ENCODE assay signal across 8 mouse cellular contexts in genomic region chr1:64690213-64691013, GRCm38 (mm10). TPM values are rescaled to one million over a fixed set of nuclear protein-coding genes. Genes with fewer than 3 reads are reported as not detected.
DNase-seq lines count a peak whose midpoint lies in the region; ATAC-seq lines count a peak whose summit lies in the region.

Gene Ccnyl1 (plus strand): TSS chr1:64690455.

- peak within 1 kb of the TSS; percentile 92 for H3K4me3 ChIP-seq in hindbrain, embryonic 16.5 days (ENCODE audit: low read length)
- peak within 1 kb of the TSS; percentile 62 for H3K4me3 ChIP-seq in macrophage (ENCODE audit: inconsistent target)

- H3K79me2 ChIP-seq in macrophage (ENCODE audit: inconsistent target): no peaks in the 10 kb centered on the region

- H3K4me1 ChIP-seq in hindbrain, embryonic 16.5 days (ENCODE audit: control insufficient read depth, insufficient read depth, low read depth, low read length): peaks cover 28% of the 10 kb centered on the region

- peak; percentile 95 for DNase-seq in WW6 (ENCODE audit: low read depth, low spot score)
- DNase-seq in cerebellum, postnatal 4 days (ENCODE audit: low spot score in 2 of 2): peak; percentile 95 to 98
- peak; percentile 98 for DNase-seq in gastrocnemius, adult 18-20 months (ENCODE audit: low spot score)
- DNase-seq in left cerebral cortex, adult 18-20 months (ENCODE audit: low spot score in 2 of 2): peak; percentile 99
- DNase-seq in right cerebral cortex, adult 18-20 months: peak; percentile 99
- peak; percentile 92 for DNase-seq in urinary bladder, postnatal 10 days (ENCODE audit: low spot score)

- peak within 1 kb of the TSS; percentile 87 for H3K9ac ChIP-seq in hindbrain, embryonic 16.5 days (ENCODE audit: low read depth, low read length)

- WGBS in hindbrain, embryonic 16.5 days: under 1% methylated on average over 48 of the region's 71 CpGs
- WGBS in macrophage (ENCODE audit: missing documents): under 1% methylated on average over 63 of the region's 71 CpGs

- H3K27me3 ChIP-seq in hindbrain, embryonic 16.5 days (replicated peaks; ENCODE audit: control insufficient read depth, insufficient read depth, low read length): no peaks in the 10 kb centered on the region

- H3K4me2 ChIP-seq in hindbrain, embryonic 16.5 days (ENCODE audit: low read length): peak within 1 kb of the TSS; percentile 97

- H3K36me3 ChIP-seq in hindbrain, embryonic 16.5 days (ENCODE audit: control insufficient read depth, insufficient read depth, low read length): no peaks in the 10 kb centered on the region
- no peaks in the 10 kb centered on the region for H3K36me3 ChIP-seq in macrophage (ENCODE audit: inconsistent target)

- no peaks in the 10 kb centered on the region for H3K9me3 ChIP-seq in hindbrain, embryonic 16.5 days (ENCODE audit: control insufficient read depth, low read length)

- peak within 1 kb of the TSS; percentile 79 for H3K27ac ChIP-seq in hindbrain, embryonic 16.5 days (ENCODE audit: low read depth, low read length)
- H3K27ac ChIP-seq in macrophage: peak within 1 kb of the TSS; percentile 52

- peak; percentile 100 for ATAC-seq in hindbrain, embryonic 16.5 days

RNA-seq across cellular contexts. Expression of gene Ccnyl1, which starts in this region (rescaled TPM):
- total RNA-seq in gastrocnemius, adult 18-20 months (2021): 10 to 100 TPM; 20.1 to 25.3 TPM
- 4.5 and 4.6 TPM in 2 replicates for polyA plus RNA-seq in hindbrain, embryonic 16.5 days (2015; fragmentation: Nextera tagmentation; extraction: Ambion mirVana)
- total RNA-seq in left cerebral cortex, adult 18-20 months (2021): 10 to 100 TPM; 20.5 to 22.0 TPM
- total RNA-seq in macrophage (2018; cell fraction: chromatin; rRNA removed): 10 to 100 TPM; 24.5 to 85.4 (median 50.8) TPM
- total RNA-seq in macrophage (2018; cell fraction: cytosol; rRNA removed): 10 to 100 TPM in 19 of 26 experiments, 1 to 10 TPM in 7; 7.4 to 27.8 (median 11.9) TPM
- 10 to 100 TPM; 21.8 to 90.2 (median 33.1) TPM for total RNA-seq in macrophage (2018; cell fraction: nucleus; rRNA removed)
- 8.3 to 14.0 TPM (median 12.2 TPM) in 3 replicates for polyA plus RNA-seq in macrophage (2018)

Comparison
In these comparisons a context has a peak if more than half of its experiments do, and no peak if none do; other contexts are left out.
1. Peak in every context shown above with its lines: DNase-seq, ATAC-seq, H3K4me3 ChIP-seq and H3K27ac ChIP-seq.